Mouse (Mus musculus): ENCODE data around the gene Ky. TPM values are rescaled to one million over a fixed set of nuclear protein-coding genes. Genes with fewer than 3 reads are reported as not detected.

Ky gene
- polyA plus RNA-seq, 1 experiment from 2014 or later: 0.33 TPM

DNA sequence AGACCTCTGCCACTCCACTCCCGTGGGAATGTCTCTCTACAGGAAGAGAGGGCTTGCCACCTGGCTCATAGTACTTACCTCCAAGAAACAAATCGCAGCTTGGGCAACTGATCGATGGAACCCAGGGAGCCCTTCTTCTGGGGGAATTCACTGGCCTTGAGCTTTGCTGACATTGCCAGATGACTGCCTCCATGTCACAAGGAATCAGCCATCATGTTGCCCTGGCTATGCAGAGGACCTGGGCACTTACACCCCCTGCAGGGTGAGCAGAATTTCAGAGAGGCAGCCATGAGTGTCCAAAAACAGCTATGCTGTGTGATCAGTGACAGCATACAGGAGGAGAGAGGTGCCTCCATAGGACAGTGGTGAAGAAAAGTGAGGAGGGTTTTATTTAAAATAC, 48.2 kb downstream of the Ky start:
- no peak overlapping the region for H3K9ac ChIP-seq (replicated peaks; ENCODE audit: low read depth, low read length)
- no peak for ATAC-seq
- H3K36me3 ChIP-seq (ENCODE audit: control insufficient read depth, insufficient read depth): no peaks in the 10 kb centered on the region
- no peak overlapping the region for H3K27ac ChIP-seq (ENCODE audit: low read length)
- H3K4me2 ChIP-seq (ENCODE audit: low read length): no peak overlapping the region
- 93% methylated on average over 3 of the region's 3 CpGs for WGBS
- H3K27me3 ChIP-seq (replicated peaks; ENCODE audit: control insufficient read depth, insufficient read depth, low read length): no peaks in the 10 kb centered on the region; the same call in 1 of the 2 replicates
- H3K4me1 ChIP-seq (replicated peaks; ENCODE audit: control insufficient read depth, insufficient read depth, low read length): 0 out of 2 replicates have a peak, but pooled peaks cover 2% of the 10 kb centered on the region
- H3K9me3 ChIP-seq (ENCODE audit: control insufficient read depth, low read length): no peaks in the 10 kb centered on the region
- H3K4me3 ChIP-seq (replicated peaks; ENCODE audit: low read length): no peak overlapping the region

GRCm38 (mm10) chr9:102558463-102558862, 52.9 kb downstream of the Ky start:
- 93% methylated on average over 3 of the region's 3 CpGs for WGBS
- Histone ChIP-seq H3K36me3 (ENCODE audit: control insufficient read depth, insufficient read depth) (no peaks in the 10 kb centered on the region), H3K27me3 (replicated peaks; ENCODE audit: control insufficient read depth, insufficient read depth, low read length) (no peaks in the 10 kb centered on the region), H3K4me2 (ENCODE audit: low read length) (no peak overlapping the region), H3K27ac (ENCODE audit: low read length) (no peak overlapping the region), H3K9me3 (ENCODE audit: control insufficient read depth, low read length) (no peaks in the 10 kb centered on the region), H3K9ac (replicated peaks; ENCODE audit: low read depth, low read length) (no peak overlapping the region), H3K4me3 (replicated peaks; ENCODE audit: low read length) (no peak overlapping the region), H3K4me1 (replicated peaks; ENCODE audit: control insufficient read depth, insufficient read depth, low read length) (no peaks in the 10 kb centered on the region)
- no peak for ATAC-seq

GRCm38 (mm10) chr9:102572888-102573287, 67.3 kb downstream of the Ky start:
- H3K27me3 ChIP-seq (replicated peaks; ENCODE audit: control insufficient read depth, insufficient read depth, low read length): no peaks in the 10 kb centered on the region
- H3K4me2 ChIP-seq (ENCODE audit: low read length): no peak overlapping the region
- H3K27ac ChIP-seq (ENCODE audit: low read length): no peak overlapping the region
- 84% methylated on average over 5 of the region's 5 CpGs for WGBS
- H3K9me3 ChIP-seq (ENCODE audit: control insufficient read depth, low read length): no peaks in the 10 kb centered on the region
- H3K4me3 ChIP-seq (replicated peaks; ENCODE audit: low read length): no peak overlapping the region
- ATAC-seq: no peak
- no peak overlapping the region for H3K9ac ChIP-seq (replicated peaks; ENCODE audit: low read depth, low read length)
- H3K4me1 ChIP-seq (replicated peaks; ENCODE audit: control insufficient read depth, insufficient read depth, low read length): no peaks in the 10 kb centered on the region
- H3K36me3 ChIP-seq (ENCODE audit: control insufficient read depth, insufficient read depth): no peaks in the 10 kb centered on the region

- no peak overlapping the region for H3K27ac ChIP-seq (ENCODE audit: low read length)
- no peak for ATAC-seq
- no peak overlapping the region for H3K4me3 ChIP-seq (replicated peaks; ENCODE audit: low read length)
- H3K9ac ChIP-seq (replicated peaks; ENCODE audit: low read depth, low read length): no peak overlapping the region
- H3K4me1 ChIP-seq (replicated peaks; ENCODE audit: control insufficient read depth, insufficient read depth, low read length): no peaks in the 10 kb centered on the region
- no peaks in the 10 kb centered on the region for H3K36me3 ChIP-seq (ENCODE audit: control insufficient read depth, insufficient read depth)
- WGBS: 79% methylated on average over 5 of the region's 5 CpGs
- no peaks in the 10 kb centered on the region for H3K9me3 ChIP-seq (ENCODE audit: control insufficient read depth, low read length)
- no peaks in the 10 kb centered on the region for H3K27me3 ChIP-seq (replicated peaks; ENCODE audit: control insufficient read depth, insufficient read depth, low read length)
- H3K4me2 ChIP-seq (ENCODE audit: low read length): no peak overlapping the region
Observed at GRCm38 (mm10) chr9:102577480-102577879, 71.9 kb downstream of the Ky start.

- Histone ChIP-seq H3K4me1 (replicated peaks; ENCODE audit: control insufficient read depth, insufficient read depth, low read length) (no peaks in the 10 kb centered on the region), H3K27me3 (replicated peaks; ENCODE audit: control insufficient read depth, insufficient read depth, low read length) (no peaks in the 10 kb centered on the region), H3K27ac (ENCODE audit: low read length) (no peak overlapping the region), H3K4me2 (ENCODE audit: low read length) (no peak overlapping the region), H3K9me3 (ENCODE audit: control insufficient read depth, low read length) (no peaks in the 10 kb centered on the region), H3K36me3 (ENCODE audit: control insufficient read depth, insufficient read depth) (peaks cover 5% of the 10 kb centered on the region; the same call in 1 of the 2 replicates), H3K9ac (replicated peaks; ENCODE audit: low read depth, low read length) (no peak overlapping the region), H3K4me3 (replicated peaks; ENCODE audit: low read length) (no peak overlapping the region)
- no peak for ATAC-seq
- 87% methylated on average over 12 of the region's 12 CpGs for WGBS
Observed at GRCm38 (mm10) chr9:102581921-102582469, 76.4 kb downstream of the Ky start.

- ATAC-seq: no peak
- no peak overlapping the region for H3K9ac ChIP-seq (replicated peaks; ENCODE audit: low read depth, low read length)
- H3K4me1 ChIP-seq (replicated peaks; ENCODE audit: control insufficient read depth, insufficient read depth, low read length): no peaks in the 10 kb centered on the region
- peaks cover 5% of the 10 kb centered on the region; the same call in 1 of the 2 replicates for H3K36me3 ChIP-seq (ENCODE audit: control insufficient read depth, insufficient read depth)
- H3K27ac ChIP-seq (ENCODE audit: low read length): no peak overlapping the region
- no peak overlapping the region for H3K4me2 ChIP-seq (ENCODE audit: low read length)
- H3K4me3 ChIP-seq (replicated peaks; ENCODE audit: low read length): no peak overlapping the region
- 81% methylated on average over 5 of the region's 5 CpGs for WGBS
- no peaks in the 10 kb centered on the region for H3K9me3 ChIP-seq (ENCODE audit: control insufficient read depth, low read length)
- H3K27me3 ChIP-seq (replicated peaks; ENCODE audit: control insufficient read depth, insufficient read depth, low read length): no peaks in the 10 kb centered on the region
Observed at GRCm38 (mm10) chr9:102587347-102587746, 81.8 kb downstream of the Ky start.

- no peak overlapping the region for H3K4me2 ChIP-seq (ENCODE audit: low read length)
- H3K9ac ChIP-seq (replicated peaks; ENCODE audit: low read depth, low read length): no peak overlapping the region
- 49% methylated on average over 6 of the region's 6 CpGs for WGBS
- no peak overlapping the region for H3K4me3 ChIP-seq (replicated peaks; ENCODE audit: low read length)
- no peak for ATAC-seq
- H3K4me1 ChIP-seq (replicated peaks; ENCODE audit: control insufficient read depth, insufficient read depth, low read length): no peaks in the 10 kb centered on the region
- H3K27me3 ChIP-seq (replicated peaks; ENCODE audit: control insufficient read depth, insufficient read depth, low read length): no peaks in the 10 kb centered on the region
- H3K27ac ChIP-seq (ENCODE audit: low read length): no peak overlapping the region
- peaks cover 3% of the 10 kb centered on the region; the same call in 1 of the 2 replicates for H3K36me3 ChIP-seq (ENCODE audit: control insufficient read depth, insufficient read depth)
- H3K9me3 ChIP-seq (ENCODE audit: control insufficient read depth, low read length): no peaks in the 10 kb centered on the region
Observed at GRCm38 (mm10) chr9:102594667-102595393, 89.3 kb downstream of the Ky start.

Other genes with a start within 250 kb of the Ky start
- 45.4 and 48.8 TPM in 2 replicates for gene Ephb1, start 151.1 kb upstream of the Ky start, polyA plus RNA-seq (2015; fragmentation: Nextera tagmentation; extraction: Ambion mirVana)
- 109 and 111 TPM in 2 replicates for gene Anapc13, start 120.5 kb downstream of the Ky start, polyA plus RNA-seq (2015; fragmentation: Nextera tagmentation; extraction: Ambion mirVana)
- gene Cep63, start 120.8 kb downstream of the Ky start, polyA plus RNA-seq (2015; fragmentation: Nextera tagmentation; extraction: Ambion mirVana): 43.7 and 50.3 TPM in 2 replicates
- 53.4 and 62.5 TPM in 2 replicates for gene Amotl2, start 210.9 kb downstream of the Ky start, polyA plus RNA-seq (2015; fragmentation: Nextera tagmentation; extraction: Ambion mirVana)

All from forebrain, embryonic 16.5 days (tissue).